Mouse (Mus musculus) megakaryocyte, embryonic 14.5 days (primary cell): Measurements from ENCODE around the gene Dydc1. TPM values are rescaled to one million over a fixed set of nuclear protein-coding genes. Genes with fewer than 3 reads are reported as not detected.
A peak's percentile ranks its signal among the peaks of the same experiment; 100 is the strongest.
"Not testable (repeated sequence)": the region's sequence is repeated elsewhere in the genome, so short reads cannot be mapped to it uniquely, and the experiment has no call there.

ENCODE experiments used
- H3K27me3 ChIP-seq: replicated peaks from 2 replicates; pipeline ENCODE3; 2012; ENCODE audit warnings: inconsistent platforms
- H3K36me3 ChIP-seq: replicated peaks from 2 replicates; pipeline ENCODE3; 2012; ENCODE audit warnings: low read length, inconsistent platforms, mixed read lengths
- H3K4me1 ChIP-seq: 2 replicates; pipeline ENCODE4 v1.6.1; 2012; ENCODE audit warnings: inconsistent platforms
- H3K4me3 ChIP-seq: replicated peaks from 2 replicates; pipeline ENCODE3; 2012; ENCODE audit warnings: moderate library complexity, mild to moderate bottlenecking, inconsistent platforms
- H3K9me3 ChIP-seq: 2 replicates; pipeline ENCODE4 v1.6.1; 2012; ENCODE audit warnings: inconsistent platforms
- FLI1 ChIP-seq: IDR thresholded peaks from 2 replicates; pipeline ENCODE4 v1.6.1; 2012; ENCODE audit warnings: low read length, inconsistent platforms, mixed read lengths
- GATA1 ChIP-seq: IDR thresholded peaks from 3 replicates; pipeline ENCODE4 v1.6.1; 2012; ENCODE audit warnings: mixed read lengths, low read length, inconsistent platforms, borderline replicate concordance
- polyA plus RNA-seq: library from polyadenylated mRNA; stranded (reverse); fragments of >175 nt; gene quantifications from 2 replicates; pipeline ENCODE4 v1.2.3, GENCODE M21; 2012; ENCODE audit warnings: low replicate concordance; ENCODE audit not compliant: insufficient read depth

Dydc1 gene
- not detected in 2 replicates for polyA plus RNA-seq

GRCm38 (mm10) chr14:41072229-41072943, at the start of gene Dydc1:
Gene Dydc1, plus strand, starts transcription at chr14:41072911.
- no peak for TF ChIP-seq GATA1
- TF ChIP-seq FLI1: no peak
- Histone ChIP-seq H3K4me1 (peaks cover 6% of the 10 kb centered on the region), H3K4me3 (peak within 1 kb of the TSS; percentile 88), H3K36me3 (no peaks in the 10 kb centered on the region), H3K9me3 (no peaks in the 10 kb centered on the region), H3K27me3 (peaks cover 10% of the 10 kb centered on the region)

- H3K4me3 ChIP-seq: no peak overlapping the region
- no peaks in the 10 kb centered on the region for H3K27me3 ChIP-seq
- H3K9me3 ChIP-seq: no peaks in the 10 kb centered on the region
- peaks cover 25% of the 10 kb centered on the region for H3K4me1 ChIP-seq
- H3K36me3 ChIP-seq: no peaks in the 10 kb centered on the region
- TF ChIP-seq FLI1: no peak
- TF ChIP-seq GATA1: no peak
These were observed 47.6 kb upstream of the Dydc1 start for GRCm38 (mm10) chr14:41025087-41025486.

- Histone ChIP-seq H3K9me3 (no peaks in the 10 kb centered on the region), H3K4me1 (peaks cover 25% of the 10 kb centered on the region), H3K4me3 (no peak overlapping the region), H3K27me3 (no peaks in the 10 kb centered on the region), H3K36me3 (no peaks in the 10 kb centered on the region)
- TF ChIP-seq FLI1: no peak
These were observed 47.0 kb upstream of the Dydc1 start for GRCm38 (mm10) chr14:41025594-41026284.

GRCm38 (mm10) chr14:41029303-41029702, 43.4 kb upstream of the Dydc1 start:
- H3K4me3 ChIP-seq: no peak overlapping the region
- H3K4me1 ChIP-seq: peaks cover 43% of the 10 kb centered on the region
- H3K27me3 ChIP-seq: no peaks in the 10 kb centered on the region
- no peak for TF ChIP-seq GATA1
- TF ChIP-seq FLI1: no peak
- no peaks in the 10 kb centered on the region for H3K36me3 ChIP-seq
- no peaks in the 10 kb centered on the region for H3K9me3 ChIP-seq

- TF ChIP-seq GATA1 (no peak), FLI1 (no peak)
These were observed 41.7 kb upstream of the Dydc1 start for GRCm38 (mm10) chr14:41030989-41031513.

GRCm38 (mm10) chr14:41033135-41034110, 39.3 kb upstream of the Dydc1 start:
- TF ChIP-seq GATA1 (no peak), FLI1 (no peak)
- Histone ChIP-seq H3K9me3 (no peaks in the 10 kb centered on the region), H3K4me1 (peaks cover 24% of the 10 kb centered on the region), H3K36me3 (no peaks in the 10 kb centered on the region), H3K4me3 (no peak overlapping the region), H3K27me3 (no peaks in the 10 kb centered on the region)

More at GRCm38 (mm10) chr14:41030989-41031513, 41.7 kb upstream of the Dydc1 start:
- Histone ChIP-seq H3K27me3 (no peaks in the 10 kb centered on the region), H3K4me3 (no peak overlapping the region), H3K9me3 (no peaks in the 10 kb centered on the region), H3K36me3 (no peaks in the 10 kb centered on the region), H3K4me1 (peaks cover 42% of the 10 kb centered on the region)

- Histone ChIP-seq H3K36me3 (no peaks in the 10 kb centered on the region), H3K4me1 (peaks cover 24% of the 10 kb centered on the region), H3K27me3 (no peaks in the 10 kb centered on the region), H3K9me3 (no peaks in the 10 kb centered on the region), H3K4me3 (no peak overlapping the region)
- no peak for TF ChIP-seq GATA1
- no peak for TF ChIP-seq FLI1
These were observed 37.4 kb upstream of the Dydc1 start for GRCm38 (mm10) chr14:41035146-41035798.

GRCm38 (mm10) chr14:41047402-41047801, 25.3 kb upstream of the Dydc1 start:
- Histone ChIP-seq H3K4me3 (no peak overlapping the region), H3K36me3 (no peaks in the 10 kb centered on the region), H3K4me1 (peaks cover 4% of the 10 kb centered on the region; the same call in 1 of the 2 replicates), H3K9me3 (no peaks in the 10 kb centered on the region), H3K27me3 (no peaks in the 10 kb centered on the region)
- TF ChIP-seq GATA1 (no peak), FLI1 (no peak)

- Histone ChIP-seq H3K4me1 (no peaks in the 10 kb centered on the region), H3K4me3 (no peak overlapping the region), H3K36me3 (no peaks in the 10 kb centered on the region), H3K9me3 (no peaks in the 10 kb centered on the region), H3K27me3 (no peaks in the 10 kb centered on the region)
- TF ChIP-seq FLI1 (no peak), GATA1 (no peak)
These were observed 22.2 kb upstream of the Dydc1 start for GRCm38 (mm10) chr14:41050471-41050870.

- TF ChIP-seq FLI1 (no peak), GATA1 (no peak)
- H3K36me3 ChIP-seq: no peaks in the 10 kb centered on the region
- H3K4me3 ChIP-seq: no peak overlapping the region
- H3K4me1 ChIP-seq: no peaks in the 10 kb centered on the region
- H3K9me3 ChIP-seq: no peaks in the 10 kb centered on the region
- H3K27me3 ChIP-seq: no peaks in the 10 kb centered on the region
These were observed 20.2 kb upstream of the Dydc1 start for GRCm38 (mm10) chr14:41052481-41052880.

- H3K36me3 ChIP-seq, H3K4me3 ChIP-seq, H3K4me1 ChIP-seq, H3K27me3 ChIP-seq, H3K9me3 ChIP-seq: not testable (repeated sequence)
These were observed 19.5 kb upstream of the Dydc1 start for GRCm38 (mm10) chr14:41053190-41053589.
